Mouse (Mus musculus) midbrain, embryonic 11.5 days (tissue): ENCODE results near the gene Orai3. TPM values are rescaled to one million over a fixed set of nuclear protein-coding genes. Genes with fewer than 3 reads are reported as not detected.

Source experiments
- ATAC-seq: fragments of 200-750 bp; cut with Nextera tagmentation; 2 replicates; pipeline ENCODE4 v1.8.0; 2017; ENCODE audit warnings: moderate TSS enrichment, moderate library complexity; ENCODE audit not compliant: low FRiP score
- DNase-seq: peaks from one replicate; pipeline ENCODE4 v3.0.0; 2015; ENCODE audit warnings: low spot score; ENCODE audit errors: missing footprints
- H3K27ac ChIP-seq: fragments of 300-500 bp; sonication (generic); 2 replicates; pipeline ENCODE4 v1.5.1; 2014; ENCODE audit warnings: low read depth, low read length
- H3K27me3 ChIP-seq: fragments of 300-500 bp; sonication (generic); 2 replicates; pipeline ENCODE4 v1.6.1; 2014; ENCODE audit warnings: mild to moderate bottlenecking, low read length, moderate library complexity, mixed read lengths; ENCODE audit not compliant: control insufficient read depth, insufficient read depth
- H3K36me3 ChIP-seq: fragments of 300-500 bp; sonication (generic); 2 replicates; pipeline ENCODE4 v1.6.1; 2014; ENCODE audit warnings: mild to moderate bottlenecking, low read length, moderate library complexity, mixed read lengths; ENCODE audit not compliant: control insufficient read depth, insufficient read depth
- H3K4me1 ChIP-seq: fragments of 300-500 bp; sonication (generic); 2 replicates; pipeline ENCODE4 v1.6.1; 2014; ENCODE audit warnings: low read length; ENCODE audit not compliant: control insufficient read depth, insufficient read depth
- H3K4me2 ChIP-seq: fragments of 300-500 bp; sonication (generic); 2 replicates; pipeline ENCODE4 v1.6.1; 2014; ENCODE audit warnings: mild to moderate bottlenecking, moderate library complexity
- H3K4me3 ChIP-seq: fragments of 300-500 bp; sonication (generic); 2 replicates; pipeline ENCODE4 v1.5.1; 2014; ENCODE audit warnings: low read depth, low read length
- H3K9ac ChIP-seq: fragments of 300-500 bp; sonication (generic); 2 replicates; pipeline ENCODE4 v1.6.1; 2014; ENCODE audit warnings: low read length
- H3K9me3 ChIP-seq: fragments of 300-500 bp; sonication (generic); 2 replicates; pipeline ENCODE4 v1.6.1; 2016; ENCODE audit warnings: low read length; ENCODE audit not compliant: control insufficient read depth
- WGBS: fragments of 180-500 bp; shearing (Covaris S2); extraction: QIAGEN DNeasy Blood & Tissue Kit; methylation state at CpG from one replicate; pipeline ENCODE4 v1.1.7; 2014; 5-methylcytosine and 5-hydroxymethylcytosine counted together
- polyA plus RNA-seq: library from polyadenylated mRNA; unstranded; fragments of >200 nt; fragmentation: Nextera tagmentation; extraction: Ambion mirVana; gene quantifications from 2 replicates; pipeline ENCODE4 v1.2.1, GENCODE M21; 2014

Gene Orai3
- polyA plus RNA-seq, 1 experiment from 2014 or later = 6.1 TPM

DNA sequence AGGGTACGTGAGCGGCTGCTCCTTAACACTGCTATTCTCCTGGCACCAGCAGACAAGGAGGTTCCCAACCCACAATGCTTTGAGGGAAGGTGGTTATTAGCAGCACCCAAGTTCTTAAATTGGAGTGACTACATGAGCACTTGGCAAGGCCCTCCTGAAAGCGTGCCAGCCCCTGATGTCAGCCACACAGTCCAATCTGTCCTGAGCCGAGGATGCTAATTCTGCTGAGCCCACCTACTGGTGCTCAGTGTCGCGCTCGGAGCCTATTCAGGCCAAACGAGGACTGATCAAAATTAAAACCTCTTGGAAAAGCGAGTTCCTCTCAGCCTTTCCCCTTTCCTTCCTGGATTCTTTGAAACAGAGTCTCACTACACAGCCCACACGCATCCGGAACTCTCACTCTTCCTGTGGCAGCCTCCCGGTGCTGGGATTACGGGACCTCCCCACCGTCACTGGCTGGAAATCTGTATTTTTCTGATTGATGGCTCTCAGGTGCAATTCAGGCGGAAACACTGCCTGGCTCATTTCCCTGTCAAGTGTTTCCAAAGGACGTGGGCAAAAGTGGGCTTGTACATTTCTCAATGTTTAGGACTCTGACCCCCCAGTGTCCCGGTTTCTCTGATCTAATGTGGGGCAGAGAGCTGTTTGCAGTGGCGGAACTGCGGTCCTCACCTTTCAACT is 44.8 kb downstream of the Orai3 start:
- WGBS = 92% methylated on average over 19 of the region's 19 CpGs
- no peaks in the 10 kb centered on the region for H3K4me1 ChIP-seq
- no peaks in the 10 kb centered on the region for H3K9me3 ChIP-seq
- peak; percentile 69 for DNase-seq
- H3K36me3 ChIP-seq = 0 out of 2 replicates have a peak, but pooled peaks cover 3% of the 10 kb centered on the region
- H3K4me3 ChIP-seq = no peak overlapping the region
- H3K27ac ChIP-seq = no peak overlapping the region
- no peak for ATAC-seq
- H3K9ac ChIP-seq = no peak overlapping the region
- H3K4me2 ChIP-seq = no peak overlapping the region
- no peaks in the 10 kb centered on the region for H3K27me3 ChIP-seq

DNA sequence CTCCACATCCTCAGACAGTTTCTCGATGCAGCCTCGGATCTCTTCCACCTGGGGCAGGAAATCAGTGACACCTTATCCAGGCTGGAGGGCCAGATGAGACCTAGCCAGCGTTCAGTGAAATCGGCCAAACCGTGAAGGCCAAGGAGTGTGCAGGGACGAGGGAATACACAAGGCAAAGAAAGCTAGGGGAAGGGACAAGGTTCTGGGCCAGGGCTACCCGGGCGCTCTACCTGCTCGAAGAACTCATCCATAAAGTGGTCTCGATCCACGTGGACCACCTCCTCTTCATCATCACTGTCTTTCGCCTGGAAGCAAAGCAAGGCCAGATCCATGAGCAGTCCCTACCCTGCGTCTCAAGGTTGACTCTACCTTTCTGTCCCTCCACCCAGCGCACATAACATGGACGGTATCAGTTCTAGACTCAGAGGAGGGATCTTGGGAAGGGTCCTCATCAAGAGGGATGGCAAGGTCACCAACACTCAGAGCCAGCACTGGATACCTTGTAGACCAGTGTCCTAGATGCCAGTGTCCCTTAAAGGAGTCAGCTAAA is 45.6 kb downstream of the Orai3 start:
- Histone ChIP-seq H3K9ac (no peak overlapping the region), H3K36me3 (0 out of 2 replicates have a peak, but pooled peaks cover 3% of the 10 kb centered on the region), H3K4me1 (no peaks in the 10 kb centered on the region), H3K4me3 (no peak overlapping the region), H3K27ac (no peak overlapping the region), H3K9me3 (no peaks in the 10 kb centered on the region), H3K4me2 (no peak overlapping the region), H3K27me3 (no peaks in the 10 kb centered on the region)
- 94% methylated on average over 15 of the region's 15 CpGs for WGBS
- peak; percentile 56 for DNase-seq
- ATAC-seq = no peak

DNA sequence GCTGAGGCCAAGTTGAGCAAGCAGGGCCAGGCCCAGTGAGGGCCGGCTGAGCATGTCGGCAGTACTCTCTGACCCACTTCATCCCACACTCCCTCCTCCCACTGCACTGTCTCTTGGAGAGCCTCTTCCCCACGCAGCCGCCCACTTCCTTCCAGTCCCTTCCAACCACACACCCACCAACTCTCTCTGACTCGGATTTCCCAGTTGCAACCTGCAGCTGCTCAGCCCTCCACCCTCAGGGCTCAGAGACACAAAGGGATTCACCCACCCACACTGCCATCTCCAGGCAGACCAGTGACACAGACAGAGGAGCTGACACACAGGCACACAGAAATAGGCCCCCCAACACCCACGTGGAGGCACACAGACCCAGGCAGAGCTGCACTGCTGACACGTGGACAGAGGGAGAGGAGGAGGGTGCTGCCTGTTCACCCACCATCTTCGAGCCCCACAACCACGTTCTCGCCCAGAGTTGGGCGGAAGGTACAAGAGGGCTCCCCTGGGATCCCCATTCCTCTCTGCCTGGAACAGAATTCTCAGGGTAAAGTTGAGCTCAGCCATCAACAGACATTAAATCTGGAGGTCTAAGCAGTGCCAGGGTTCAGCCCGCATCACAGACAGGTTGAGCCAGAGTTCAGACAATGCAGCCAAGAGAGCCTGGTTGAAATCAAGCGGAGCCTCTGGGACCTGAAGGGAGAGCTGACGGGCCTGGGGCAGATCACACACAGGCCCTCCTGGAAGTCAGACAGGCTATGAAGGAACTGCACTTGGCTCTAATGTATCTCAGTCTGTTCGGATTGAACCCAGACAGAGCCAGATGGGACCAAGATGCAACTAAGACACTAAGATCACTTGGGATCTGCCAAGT is 46.6 kb downstream of the Orai3 start:
- Histone ChIP-seq H3K36me3 (0 out of 2 replicates have a peak, but pooled peaks cover 3% of the 10 kb centered on the region), H3K9ac (no peak overlapping the region), H3K4me1 (no peaks in the 10 kb centered on the region), H3K4me2 (no peak overlapping the region), H3K4me3 (no peak overlapping the region), H3K27me3 (no peaks in the 10 kb centered on the region), H3K27ac (no peak overlapping the region), H3K9me3 (no peaks in the 10 kb centered on the region)
- DNase-seq = peak; percentile 80
- ATAC-seq = no peak
- WGBS = 78% methylated on average over 15 of the region's 15 CpGs

DNA sequence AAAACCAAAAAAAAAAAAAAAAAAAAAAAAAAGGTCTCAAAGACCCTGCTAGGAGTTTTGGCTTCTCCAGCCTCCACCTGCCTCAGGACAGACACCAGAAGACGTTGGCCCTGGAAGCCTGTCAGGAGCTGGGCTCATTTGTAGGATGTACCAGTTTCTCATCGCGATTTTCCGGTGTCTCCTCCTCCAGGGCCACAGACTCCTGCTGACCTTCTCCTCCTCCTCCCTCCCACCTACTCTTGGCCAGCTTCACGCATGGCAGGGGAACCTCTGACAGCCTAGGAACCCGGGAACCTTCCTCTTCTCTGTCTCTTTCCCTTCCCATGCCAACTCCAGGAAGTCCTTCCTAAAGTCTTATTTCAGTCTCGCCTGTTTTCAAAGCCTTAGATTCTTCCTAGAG is 47.4 kb downstream of the Orai3 start:
- Histone ChIP-seq H3K4me2 (no peak overlapping the region), H3K9ac (no peak overlapping the region), H3K4me3 (no peak overlapping the region), H3K4me1 (no peaks in the 10 kb centered on the region), H3K36me3 (0 out of 2 replicates have a peak, but pooled peaks cover 3% of the 10 kb centered on the region), H3K9me3 (no peaks in the 10 kb centered on the region), H3K27me3 (no peaks in the 10 kb centered on the region), H3K27ac (no peak overlapping the region)
- 79% methylated on average over 7 of the region's 7 CpGs for WGBS
- DNase-seq (peak; percentile 78), ATAC-seq (no peak)

DNA sequence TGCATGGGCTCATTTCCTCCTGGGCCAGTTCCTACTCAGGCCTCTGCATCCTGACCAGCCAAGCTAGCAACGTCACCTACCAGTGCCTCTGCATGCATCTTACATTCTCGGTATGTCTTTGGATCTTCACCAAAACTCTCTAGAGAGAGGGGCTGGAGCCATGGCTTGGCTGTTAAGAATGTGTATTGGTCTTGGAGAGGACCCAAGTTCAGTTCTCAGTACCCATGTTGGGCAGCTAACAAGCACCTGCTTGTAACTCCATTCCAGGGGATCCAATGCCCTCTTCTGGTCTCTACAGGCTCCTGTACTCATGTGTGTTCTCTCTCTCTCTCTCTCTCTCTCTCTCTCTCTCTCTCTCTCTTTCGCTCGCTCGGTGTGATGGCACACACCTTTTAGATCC is 48.2 kb downstream of the Orai3 start:
- H3K9ac ChIP-seq = no peak overlapping the region
- 0 out of 2 replicates have a peak, but pooled peaks cover 3% of the 10 kb centered on the region for H3K36me3 ChIP-seq
- no peak overlapping the region for H3K4me2 ChIP-seq
- WGBS = 90% methylated on average over 5 of the region's 5 CpGs
- no peaks in the 10 kb centered on the region for H3K4me1 ChIP-seq
- H3K27ac ChIP-seq = no peak overlapping the region
- ATAC-seq = no peak
- DNase-seq = no peak
- H3K4me3 ChIP-seq = no peak overlapping the region
- no peaks in the 10 kb centered on the region for H3K9me3 ChIP-seq
- H3K27me3 ChIP-seq = no peaks in the 10 kb centered on the region

DNA sequence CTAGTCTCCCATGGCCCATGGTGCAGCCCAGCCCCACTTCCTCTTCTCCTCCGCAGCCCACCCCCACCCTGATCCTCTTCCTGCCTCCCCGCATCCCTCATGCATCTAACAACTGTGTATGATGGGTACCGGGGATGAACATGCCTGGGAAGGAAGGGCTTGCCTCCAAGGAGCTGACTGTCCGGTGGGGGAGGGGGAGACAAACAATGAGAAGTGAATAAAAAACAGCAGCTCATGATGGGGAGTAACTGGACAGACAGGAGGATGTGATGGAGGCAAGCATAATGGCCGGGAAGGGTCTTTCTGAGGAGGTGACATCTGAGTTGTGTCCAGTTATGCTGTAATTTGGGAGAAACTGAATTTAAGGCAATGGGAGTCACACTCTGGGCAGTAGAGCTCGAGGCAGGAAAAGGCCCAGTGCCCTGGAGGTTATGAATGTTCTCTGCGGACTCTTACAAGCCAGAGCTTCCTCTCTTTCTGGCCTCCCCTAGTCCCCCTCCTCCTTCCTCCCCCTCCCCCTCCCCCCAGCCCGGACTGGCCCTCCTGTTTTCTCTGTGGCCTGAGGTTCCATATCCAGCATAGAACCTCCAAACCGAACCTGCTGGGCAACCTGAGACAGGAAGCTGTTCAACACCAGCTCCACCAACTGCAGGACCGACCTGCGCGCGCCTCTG is 51.4 kb downstream of the Orai3 start:
- ATAC-seq = no peak

DNA sequence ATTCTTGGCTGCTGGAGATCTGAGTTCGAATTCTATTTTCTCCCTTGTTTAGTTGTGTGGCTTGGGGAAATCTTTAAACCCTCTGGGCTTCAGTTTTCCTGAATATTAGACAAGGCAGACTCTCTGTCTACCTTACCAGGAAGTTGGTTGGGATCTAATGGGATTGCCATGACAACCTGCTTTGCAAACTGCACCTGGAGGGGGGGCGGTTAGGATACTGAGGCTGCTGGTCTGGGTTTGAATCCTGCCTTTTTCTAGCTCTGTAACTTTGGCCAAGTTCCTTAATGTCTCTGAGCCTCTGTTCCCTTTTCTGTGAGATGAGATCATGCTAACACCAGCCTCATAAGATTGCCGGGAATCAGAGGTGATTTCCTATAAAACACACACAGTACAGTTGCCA is 52.9 kb downstream of the Orai3 start:
- Histone ChIP-seq H3K4me1 (peaks cover 11% of the 10 kb centered on the region), H3K4me3 (no peak overlapping the region), H3K27me3 (no peaks in the 10 kb centered on the region), H3K4me2 (no peak overlapping the region), H3K27ac (no peak overlapping the region), H3K9ac (no peak overlapping the region), H3K9me3 (no peaks in the 10 kb centered on the region), H3K36me3 (no peaks in the 10 kb centered on the region)
- no peak for ATAC-seq
- 86% methylated on average over 3 of the region's 3 CpGs for WGBS
- DNase-seq = peak; percentile 73

More for the DNA sequence above, 51.4 kb downstream of the Orai3 start:
- Histone ChIP-seq H3K27ac (no peak overlapping the region), H3K4me3 (no peak overlapping the region), H3K27me3 (no peaks in the 10 kb centered on the region), H3K36me3 (no peaks in the 10 kb centered on the region), H3K9me3 (no peaks in the 10 kb centered on the region), H3K9ac (no peak overlapping the region), H3K4me2 (no peak overlapping the region), H3K4me1 (peaks cover 11% of the 10 kb centered on the region)
- 77% methylated on average over 13 of the region's 13 CpGs for WGBS
- DNase-seq = peak; percentile 71

DNA sequence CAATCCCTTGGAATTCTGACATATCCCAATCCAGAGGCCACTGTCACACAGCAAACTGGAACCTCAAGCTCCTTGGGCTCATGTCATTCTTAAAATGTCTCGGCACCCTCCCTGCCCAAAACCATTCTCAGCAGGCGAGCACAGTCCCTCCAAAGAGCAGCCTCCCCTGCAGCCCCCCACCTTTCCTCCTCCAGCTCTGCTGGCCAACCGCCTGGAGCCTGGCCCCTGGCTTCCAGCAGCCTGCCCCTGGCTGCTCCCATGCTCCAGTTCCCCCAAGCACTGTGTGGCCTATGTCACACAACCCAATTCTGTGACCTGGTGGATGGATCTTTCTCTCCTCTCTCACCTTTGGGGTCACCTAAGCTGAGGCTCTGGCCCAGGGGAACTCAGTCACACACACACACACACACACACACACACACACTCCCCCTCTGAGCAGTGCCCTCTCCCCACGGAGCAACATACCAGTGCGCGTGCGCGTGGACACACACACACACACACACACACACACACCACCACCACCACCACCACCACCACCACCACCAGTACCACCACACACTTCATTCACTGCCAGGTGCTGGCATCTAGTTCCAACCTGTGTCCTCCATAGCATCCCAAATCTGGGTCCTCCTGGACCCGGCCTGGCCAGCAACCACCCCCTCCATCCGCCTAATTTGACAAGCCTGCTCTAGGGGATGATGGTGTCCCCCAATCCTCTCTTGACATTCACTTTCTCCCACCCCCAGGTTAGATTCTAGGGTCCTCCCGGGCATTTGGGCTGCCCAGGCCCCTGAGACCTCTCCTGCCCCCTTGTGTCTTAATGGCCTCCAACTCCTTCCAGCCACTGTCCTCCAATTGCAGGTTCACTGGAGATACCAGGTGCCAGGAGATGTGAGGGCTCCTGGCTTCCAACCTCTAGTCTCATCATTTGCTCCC is 53.9 kb downstream of the Orai3 start:
- no peak overlapping the region for H3K27ac ChIP-seq
- peak overlapping the region; percentile 78 for H3K9ac ChIP-seq
- H3K4me2 ChIP-seq = peak overlapping the region; percentile 61
- DNase-seq = peak; percentile 62
- no peaks in the 10 kb centered on the region for H3K9me3 ChIP-seq
- no peaks in the 10 kb centered on the region for H3K36me3 ChIP-seq
- H3K4me3 ChIP-seq = peak overlapping the region; percentile 53
- H3K4me1 ChIP-seq = peaks cover 11% of the 10 kb centered on the region
- WGBS = 60% methylated on average over 11 of the region's 11 CpGs
- no peak; the same call in 1 of the 2 replicates for ATAC-seq
- no peaks in the 10 kb centered on the region for H3K27me3 ChIP-seq
